Mouse (Mus musculus): Measurements from ENCODE around the gene Galnt17. TPM values are rescaled to one million over a fixed set of nuclear protein-coding genes. Genes with fewer than 3 reads are reported as not detected.

Gene Galnt17
- polyA plus RNA-seq, 1 experiment from 2014 or later = 7.8 TPM

GRCm38 (mm10) chr5:131287091-131287490 is 21.2 kb downstream of the Galnt17 start:
- Histone ChIP-seq H3K4me3 (no peak overlapping the region), H3K9me3 (no peaks in the 10 kb centered on the region), H3K36me3 (no peaks in the 10 kb centered on the region), H3K27me3 (no peaks in the 10 kb centered on the region), H3K4me2 (no peak overlapping the region), H3K27ac (replicated peaks) (no peak overlapping the region), H3K4me1 (replicated peaks) (no peaks in the 10 kb centered on the region), H3K9ac (no peak overlapping the region)
- 90% methylated on average over 6 of the region's 6 CpGs for WGBS
- ATAC-seq (ENCODE audit: low FRiP score, low read depth) = no peak

- Histone ChIP-seq H3K4me1 (replicated peaks) (no peaks in the 10 kb centered on the region), H3K9ac (no peak overlapping the region), H3K4me2 (no peak overlapping the region), H3K27ac (replicated peaks) (no peak overlapping the region), H3K9me3 (no peaks in the 10 kb centered on the region), H3K4me3 (no peak overlapping the region), H3K36me3 (no peaks in the 10 kb centered on the region), H3K27me3 (no peaks in the 10 kb centered on the region)
- whole genome bisulfite sequencing = 90% methylated on average over 2 of the region's 2 CpGs
- ATAC-seq (ENCODE audit: low FRiP score, low read depth) = no peak
Measured at GRCm38 (mm10) chr5:131286680-131287079, 21.6 kb downstream of the Galnt17 start.

GRCm38 (mm10) chr5:131280349-131280748 is 27.9 kb downstream of the Galnt17 start:
- Histone ChIP-seq H3K27me3 (no peaks in the 10 kb centered on the region), H3K4me2 (no peak overlapping the region), H3K9ac (no peak overlapping the region), H3K4me3 (no peak overlapping the region), H3K27ac (replicated peaks) (0 out of 2 replicates have a peak overlapping the region, but pooled peaks have one; percentile 9), H3K4me1 (replicated peaks) (peaks cover 4% of the 10 kb centered on the region; the same call in 1 of the 2 replicates), H3K36me3 (no peaks in the 10 kb centered on the region), H3K9me3 (no peaks in the 10 kb centered on the region)
- WGBS = 56% methylated on average over 2 of the region's 2 CpGs
- ATAC-seq (ENCODE audit: low FRiP score, low read depth) = no peak

DNA sequence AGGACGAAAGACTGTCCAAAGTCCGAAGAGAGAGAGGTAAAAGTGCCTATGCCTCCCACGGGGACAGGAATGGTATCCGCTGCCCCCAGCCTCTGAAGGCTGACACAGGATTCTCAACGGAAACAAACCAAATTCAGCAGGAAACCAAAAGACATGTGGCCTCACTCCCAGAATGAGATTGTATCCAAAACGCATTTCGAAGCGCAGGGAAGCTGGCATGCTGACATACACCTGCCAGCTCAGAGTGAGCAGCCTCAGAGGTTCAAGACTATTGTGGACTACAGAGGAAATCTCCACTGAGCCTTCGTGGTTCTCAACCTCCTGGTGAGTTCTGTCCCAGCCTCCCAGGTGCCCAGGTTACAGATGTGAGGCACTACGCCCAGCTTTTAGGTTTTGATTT is 29.0 kb downstream of the Galnt17 start:
- Histone ChIP-seq H3K27ac (replicated peaks) (no peak overlapping the region), H3K9ac (no peak overlapping the region), H3K36me3 (no peaks in the 10 kb centered on the region), H3K4me2 (no peak overlapping the region), H3K4me1 (replicated peaks) (peaks cover 4% of the 10 kb centered on the region; the same call in 1 of the 2 replicates), H3K27me3 (no peaks in the 10 kb centered on the region), H3K9me3 (no peaks in the 10 kb centered on the region), H3K4me3 (no peak overlapping the region)
- whole genome bisulfite sequencing = 76% methylated on average over 10 of the region's 10 CpGs
- ATAC-seq (ENCODE audit: low FRiP score, low read depth) = no peak

DNA sequence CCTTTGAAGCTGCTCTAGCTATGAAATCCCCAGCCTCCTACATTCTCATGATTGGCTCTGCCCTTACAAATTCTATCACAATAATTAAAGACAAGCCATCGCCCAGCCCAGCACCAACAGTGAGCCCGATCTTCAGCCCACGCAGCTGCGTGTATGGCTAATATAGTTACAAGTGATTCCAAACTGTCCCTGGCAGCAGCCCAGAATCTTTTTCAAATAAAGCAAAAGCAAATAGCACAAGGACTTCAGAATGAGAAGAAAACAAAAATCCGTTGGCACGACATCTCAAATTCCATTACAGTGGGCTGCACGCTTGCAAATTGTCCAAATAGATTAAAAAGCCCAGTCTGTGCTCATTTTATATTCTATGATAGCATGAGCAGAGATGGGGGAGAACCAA is 31.1 kb downstream of the Galnt17 start:
- Histone ChIP-seq H3K4me2 (no peak overlapping the region), H3K4me1 (replicated peaks) (peaks cover 4% of the 10 kb centered on the region; the same call in 1 of the 2 replicates), H3K9ac (no peak overlapping the region), H3K36me3 (no peaks in the 10 kb centered on the region), H3K4me3 (no peak overlapping the region), H3K27ac (replicated peaks) (0 out of 2 replicates have a peak overlapping the region, but pooled peaks have one; percentile 0), H3K27me3 (no peaks in the 10 kb centered on the region), H3K9me3 (no peaks in the 10 kb centered on the region)
- WGBS = 50% methylated on average over 7 of the region's 7 CpGs
- no peak for ATAC-seq (ENCODE audit: low FRiP score, low read depth)

GRCm38 (mm10) chr5:131266291-131266690 is 42.0 kb downstream of the Galnt17 start:
- no peak overlapping the region for H3K27ac ChIP-seq (replicated peaks)
- 79% methylated on average over 2 of the region's 2 CpGs for WGBS

GRCm38 (mm10) chr5:131264145-131264544 is 44.2 kb downstream of the Galnt17 start:
- no peak overlapping the region for H3K4me3 ChIP-seq
- no peak for ATAC-seq (ENCODE audit: low FRiP score, low read depth)
- no peaks in the 10 kb centered on the region for H3K36me3 ChIP-seq
- no peaks in the 10 kb centered on the region for H3K27me3 ChIP-seq
- no peaks in the 10 kb centered on the region for H3K9me3 ChIP-seq
- no peaks in the 10 kb centered on the region for H3K4me1 ChIP-seq (replicated peaks)
- H3K27ac ChIP-seq (replicated peaks) = no peak overlapping the region
- WGBS = 75% methylated on average over 11 of the region's 11 CpGs
- H3K9ac ChIP-seq = no peak overlapping the region
- no peak overlapping the region for H3K4me2 ChIP-seq

More at GRCm38 (mm10) chr5:131266291-131266690, 42.0 kb downstream of the Galnt17 start:
- Histone ChIP-seq H3K4me2 (no peak overlapping the region), H3K9ac (no peak overlapping the region), H3K4me1 (replicated peaks) (no peaks in the 10 kb centered on the region), H3K27me3 (no peaks in the 10 kb centered on the region), H3K36me3 (no peaks in the 10 kb centered on the region), H3K9me3 (no peaks in the 10 kb centered on the region), H3K4me3 (no peak overlapping the region)
- ATAC-seq (ENCODE audit: low FRiP score, low read depth) = no peak

DNA sequence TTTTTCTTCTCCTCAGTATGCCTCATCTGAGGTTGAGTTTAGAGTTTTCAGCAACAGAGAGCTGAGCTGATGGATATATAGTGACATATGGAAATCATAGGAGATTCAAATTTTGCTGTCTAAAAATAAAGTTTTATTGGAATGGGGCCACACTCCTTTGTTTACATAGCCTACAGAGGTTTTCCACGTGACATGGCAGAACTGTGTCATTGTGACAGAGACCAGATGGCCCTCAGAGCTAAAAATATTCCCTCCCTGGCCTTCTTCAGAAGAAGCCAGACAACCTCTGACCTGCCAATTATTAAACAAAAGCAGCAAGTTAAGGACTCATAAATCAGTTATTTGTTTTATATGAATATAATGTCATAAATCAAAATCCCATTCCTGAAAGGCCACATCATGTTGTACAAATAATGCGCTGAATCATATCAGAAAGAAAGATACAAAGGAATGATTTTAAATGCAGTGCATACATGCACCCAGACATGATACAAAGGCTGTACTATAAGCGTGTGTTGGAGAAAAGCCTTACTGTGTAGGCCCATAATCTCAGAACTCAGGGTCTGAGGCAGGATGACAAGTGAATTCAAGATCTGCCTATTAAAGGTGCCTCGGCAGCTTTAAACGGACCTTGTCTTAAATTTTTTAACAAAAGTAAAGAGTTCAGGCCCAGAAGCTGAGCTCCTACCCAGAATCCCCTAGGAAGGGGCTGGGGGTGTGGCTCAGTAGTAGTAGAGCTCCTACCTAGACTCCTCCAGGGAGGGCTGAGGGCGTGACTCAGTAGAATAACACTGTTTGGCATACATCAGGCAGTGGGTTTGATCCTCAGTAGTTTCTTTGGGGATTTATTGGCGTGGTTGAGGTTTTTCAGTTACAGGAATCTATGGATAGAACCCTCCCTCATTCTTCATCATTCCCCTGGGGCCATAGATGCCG is 57.3 kb downstream of the Galnt17 start:
- Histone ChIP-seq H3K36me3 (no peaks in the 10 kb centered on the region), H3K27me3 (no peaks in the 10 kb centered on the region), H3K9ac (no peak overlapping the region), H3K9me3 (no peaks in the 10 kb centered on the region), H3K27ac (replicated peaks) (no peak overlapping the region), H3K4me2 (no peak overlapping the region), H3K4me3 (no peak overlapping the region), H3K4me1 (replicated peaks) (no peaks in the 10 kb centered on the region)
- 79% methylated on average over 8 of the region's 8 CpGs for WGBS
- no peak for ATAC-seq (ENCODE audit: low FRiP score, low read depth)

- Histone ChIP-seq H3K4me1 (replicated peaks) (no peaks in the 10 kb centered on the region), H3K4me3 (no peak overlapping the region), H3K9ac (no peak overlapping the region), H3K36me3 (no peaks in the 10 kb centered on the region), H3K9me3 (no peaks in the 10 kb centered on the region), H3K27ac (replicated peaks) (no peak overlapping the region), H3K4me2 (no peak overlapping the region), H3K27me3 (no peaks in the 10 kb centered on the region)
- no peak for ATAC-seq (ENCODE audit: low FRiP score, low read depth)
- WGBS = 92% methylated on average over 3 of the region's 3 CpGs
Measured at GRCm38 (mm10) chr5:131248416-131248815, 59.9 kb downstream of the Galnt17 start.

DNA sequence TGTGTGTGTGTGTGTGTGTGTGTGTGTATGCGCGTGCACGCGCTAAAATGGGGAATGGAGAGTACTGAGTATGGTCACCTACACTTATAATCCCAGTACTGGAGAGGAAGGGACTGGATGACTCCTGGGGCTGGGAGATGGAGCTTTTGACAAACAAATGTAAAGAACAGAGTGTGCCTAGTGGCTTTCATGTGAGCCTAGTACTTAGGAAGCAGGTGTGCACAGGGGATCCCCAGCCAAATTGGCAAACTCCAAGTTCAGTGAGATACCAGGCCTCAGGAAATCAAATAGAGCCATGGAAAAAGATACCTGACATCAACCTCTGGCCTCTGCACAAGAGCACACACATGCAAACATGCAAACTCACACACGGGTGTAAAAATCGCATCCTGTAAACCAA is 61.7 kb downstream of the Galnt17 start:
- no peaks in the 10 kb centered on the region for H3K36me3 ChIP-seq
- no peak for ATAC-seq (ENCODE audit: low FRiP score, low read depth)

GRCm38 (mm10) chr5:131241689-131242088 is 66.6 kb downstream of the Galnt17 start:
- H3K9ac ChIP-seq = no peak overlapping the region
- 86% methylated on average over 4 of the region's 4 CpGs for WGBS
- no peaks in the 10 kb centered on the region for H3K9me3 ChIP-seq
- no peak overlapping the region for H3K27ac ChIP-seq (replicated peaks)
- no peaks in the 10 kb centered on the region for H3K4me1 ChIP-seq (replicated peaks)
- H3K4me2 ChIP-seq = no peak overlapping the region
- H3K4me3 ChIP-seq = no peak overlapping the region
- no peak for ATAC-seq (ENCODE audit: low FRiP score, low read depth)
- no peaks in the 10 kb centered on the region for H3K27me3 ChIP-seq
- no peaks in the 10 kb centered on the region for H3K36me3 ChIP-seq

More for the DNA sequence above, 61.7 kb downstream of the Galnt17 start:
- Histone ChIP-seq H3K4me2 (no peak overlapping the region), H3K27me3 (no peaks in the 10 kb centered on the region), H3K9ac (no peak overlapping the region), H3K4me3 (no peak overlapping the region), H3K9me3 (no peaks in the 10 kb centered on the region), H3K4me1 (replicated peaks) (no peaks in the 10 kb centered on the region), H3K27ac (replicated peaks) (no peak overlapping the region)
- WGBS = over 99% methylated on average over 6 of the region's 6 CpGs

GRCm38 (mm10) chr5:131239813-131240212 is 68.5 kb downstream of the Galnt17 start:
- H3K4me2 ChIP-seq = no peak overlapping the region
- H3K9ac ChIP-seq = no peak overlapping the region
- no peaks in the 10 kb centered on the region for H3K27me3 ChIP-seq
- 95% methylated on average over 3 of the region's 3 CpGs for WGBS
- no peaks in the 10 kb centered on the region for H3K9me3 ChIP-seq
- no peaks in the 10 kb centered on the region for H3K4me1 ChIP-seq (replicated peaks)
- no peak overlapping the region for H3K27ac ChIP-seq (replicated peaks)
- no peak overlapping the region for H3K4me3 ChIP-seq
- no peaks in the 10 kb centered on the region for H3K36me3 ChIP-seq
- ATAC-seq (ENCODE audit: low FRiP score, low read depth) = no peak
